Mouse (Mus musculus) splenic B cell, adult 2 months (primary cell): Measurements from ENCODE around the gene Fcrl6.
A peak's percentile ranks its signal among the peaks of the same experiment; 100 is the strongest.

Experiments
- DNase-seq: peaks from one replicate; pipeline ENCODE4 v3.0.0-alpha.2; 2011; ENCODE audit warnings: low read depth, low spot score
- H3K27me3 ChIP-seq: 2 replicates; pipeline ENCODE4 v1.6.1; 2012; ENCODE audit warnings: mild to moderate bottlenecking, low read length, moderate library complexity, mixed read lengths; ENCODE audit not compliant: control insufficient read depth, poor library complexity, insufficient read depth, severe bottlenecking
- H3K36me3 ChIP-seq: 2 replicates; pipeline ENCODE4 v1.6.1; 2012; ENCODE audit warnings: mild to moderate bottlenecking, low read length, moderate library complexity, mixed read lengths; ENCODE audit not compliant: control insufficient read depth, poor library complexity, insufficient read depth, severe bottlenecking

Gene Fcrl6

GRCm38 (mm10) chr1:172624081-172624480 lies 21.7 kb upstream of the Fcrl6 start:
- Histone ChIP-seq H3K27me3 (no peaks in the 10 kb centered on the region), H3K36me3 (no peaks in the 10 kb centered on the region)
- DNase-seq: no peak

GRCm38 (mm10) chr1:172623599-172623998 lies 21.2 kb upstream of the Fcrl6 start:
- H3K36me3 ChIP-seq: no peaks in the 10 kb centered on the region
- H3K27me3 ChIP-seq: no peaks in the 10 kb centered on the region
- no peak for DNase-seq

- Histone ChIP-seq H3K27me3 (no peaks in the 10 kb centered on the region), H3K36me3 (no peaks in the 10 kb centered on the region)
- peak; percentile 73 for DNase-seq
Measured at GRCm38 (mm10) chr1:172619235-172619634, 16.9 kb upstream of the Fcrl6 start.

GRCm38 (mm10) chr1:172618141-172618540 lies 15.8 kb upstream of the Fcrl6 start:
- Histone ChIP-seq H3K36me3 (no peaks in the 10 kb centered on the region), H3K27me3 (no peaks in the 10 kb centered on the region)
- DNase-seq: no peak

GRCm38 (mm10) chr1:172617365-172618076 lies 15.2 kb upstream of the Fcrl6 start:
- no peaks in the 10 kb centered on the region for H3K27me3 ChIP-seq
- no peak for DNase-seq
- no peaks in the 10 kb centered on the region for H3K36me3 ChIP-seq

GRCm38 (mm10) chr1:172616537-172617300 lies 14.4 kb upstream of the Fcrl6 start:
- no peak for DNase-seq
- no peaks in the 10 kb centered on the region for H3K36me3 ChIP-seq

GRCm38 (mm10) chr1:172615412-172615811 lies 13.1 kb upstream of the Fcrl6 start:
- no peak for DNase-seq
- no peaks in the 10 kb centered on the region for H3K27me3 ChIP-seq
- no peaks in the 10 kb centered on the region for H3K36me3 ChIP-seq

More at GRCm38 (mm10) chr1:172616537-172617300, 14.4 kb upstream of the Fcrl6 start:
- no peaks in the 10 kb centered on the region for H3K27me3 ChIP-seq

GRCm38 (mm10) chr1:172614654-172615053 lies 12.3 kb upstream of the Fcrl6 start:
- DNase-seq: no peak
- Histone ChIP-seq H3K36me3 (no peaks in the 10 kb centered on the region), H3K27me3 (no peaks in the 10 kb centered on the region)

- DNase-seq: peak; percentile 23
- no peaks in the 10 kb centered on the region for H3K36me3 ChIP-seq
- H3K27me3 ChIP-seq: no peaks in the 10 kb centered on the region
Measured at GRCm38 (mm10) chr1:172612745-172613144, 10.4 kb upstream of the Fcrl6 start.

GRCm38 (mm10) chr1:172611304-172611703 lies 9.0 kb upstream of the Fcrl6 start:
- DNase-seq: no peak
- Histone ChIP-seq H3K36me3 (no peaks in the 10 kb centered on the region), H3K27me3 (no peaks in the 10 kb centered on the region)

- H3K36me3 ChIP-seq: no peaks in the 10 kb centered on the region
- H3K27me3 ChIP-seq: no peaks in the 10 kb centered on the region
- DNase-seq: peak; percentile 48
Measured at GRCm38 (mm10) chr1:172594495-172594894, 7.9 kb downstream of the Fcrl6 start.

- Histone ChIP-seq H3K27me3 (no peaks in the 10 kb centered on the region), H3K36me3 (no peaks in the 10 kb centered on the region)
- DNase-seq: no peak
Measured at GRCm38 (mm10) chr1:172593956-172594355, 8.4 kb downstream of the Fcrl6 start.

GRCm38 (mm10) chr1:172593321-172593720 lies 9.0 kb downstream of the Fcrl6 start:
- no peaks in the 10 kb centered on the region for H3K36me3 ChIP-seq
- no peak for DNase-seq
- no peaks in the 10 kb centered on the region for H3K27me3 ChIP-seq

- Histone ChIP-seq H3K27me3 (no peaks in the 10 kb centered on the region), H3K36me3 (no peaks in the 10 kb centered on the region)
- peak; percentile 16 for DNase-seq
Measured at GRCm38 (mm10) chr1:172590385-172590784, 12.0 kb downstream of the Fcrl6 start, which contains the start of gene Slamf8. Gene Slamf8 (minus strand): TSS chr1:172590568.
